Mouse (Mus musculus) stomach, embryonic 14.5 days (tissue): ENCODE results near the gene Snai1. TPM values are rescaled to one million over a fixed set of nuclear protein-coding genes. Genes with fewer than 3 reads are reported as not detected.

Experiments
- ATAC-seq: fragments of 200-750 bp; cut with Nextera tagmentation; 2 replicates; pipeline ENCODE4 v1.8.0; 2017; ENCODE audit warnings: low read depth, moderate TSS enrichment; ENCODE audit not compliant: insufficient number of reproducible peaks, insufficient read depth, low FRiP score
- H3K27ac ChIP-seq: fragments of 300-500 bp; sonication (generic); 2 replicates; pipeline ENCODE4 v1.5.1; 2014; ENCODE audit warnings: mild to moderate bottlenecking, low read length, moderate library complexity, mixed read lengths
- H3K27me3 ChIP-seq: fragments of 300-500 bp; sonication (generic); 2 replicates; pipeline ENCODE4 v1.6.1; 2014; ENCODE audit warnings: low read length, control low read depth, mixed read lengths; ENCODE audit not compliant: control insufficient read depth, insufficient read depth
- H3K36me3 ChIP-seq: fragments of 300-500 bp; sonication (generic); 2 replicates; pipeline ENCODE4 v1.6.1; 2014; ENCODE audit warnings: mild to moderate bottlenecking, control low read depth, low read length, moderate library complexity, mixed read lengths; ENCODE audit not compliant: control insufficient read depth, insufficient read depth
- H3K4me1 ChIP-seq: fragments of 300-500 bp; sonication (generic); 2 replicates; pipeline ENCODE4 v1.6.1; 2014; ENCODE audit warnings: low read length, control low read depth, mixed read lengths; ENCODE audit not compliant: control insufficient read depth, insufficient read depth
- H3K4me2 ChIP-seq: fragments of 300-500 bp; sonication (generic); replicated peaks from 2 replicates; pipeline ENCODE4 v1.6.1; 2014; ENCODE audit warnings: low read depth, low read length, control low read depth
- H3K4me3 ChIP-seq: fragments of 300-500 bp; sonication (generic); 2 replicates; pipeline ENCODE4 v1.5.1; 2014; ENCODE audit warnings: low read depth, low read length, control low read depth
- H3K9ac ChIP-seq: fragments of 300-500 bp; sonication (generic); replicated peaks from 2 replicates; pipeline ENCODE4 v1.6.1; 2014; ENCODE audit warnings: low read depth, mild to moderate bottlenecking, control low read depth, low read length, moderate library complexity, mixed read lengths
- H3K9me3 ChIP-seq: fragments of 300-500 bp; sonication (generic); 2 replicates; pipeline ENCODE4 v1.6.1; 2016; ENCODE audit warnings: low read depth, low read length, control low read depth; ENCODE audit not compliant: control insufficient read depth
- WGBS: fragments of 180-500 bp; shearing (Covaris S2); extraction: QIAGEN DNeasy Blood & Tissue Kit; methylation state at CpG from one replicate; pipeline ENCODE4 v1.1.7; 2014; 5-methylcytosine and 5-hydroxymethylcytosine counted together
- polyA plus RNA-seq: library from polyadenylated mRNA; unstranded; fragments of >200 nt; fragmentation: Nextera tagmentation; extraction: Ambion mirVana; gene quantifications from 2 replicates; pipeline ENCODE4 v1.2.1, GENCODE M21; 2014

The Snai1 gene
- polyA plus RNA-seq, 1 experiment from 2014 or later = 11.6 TPM

DNA sequence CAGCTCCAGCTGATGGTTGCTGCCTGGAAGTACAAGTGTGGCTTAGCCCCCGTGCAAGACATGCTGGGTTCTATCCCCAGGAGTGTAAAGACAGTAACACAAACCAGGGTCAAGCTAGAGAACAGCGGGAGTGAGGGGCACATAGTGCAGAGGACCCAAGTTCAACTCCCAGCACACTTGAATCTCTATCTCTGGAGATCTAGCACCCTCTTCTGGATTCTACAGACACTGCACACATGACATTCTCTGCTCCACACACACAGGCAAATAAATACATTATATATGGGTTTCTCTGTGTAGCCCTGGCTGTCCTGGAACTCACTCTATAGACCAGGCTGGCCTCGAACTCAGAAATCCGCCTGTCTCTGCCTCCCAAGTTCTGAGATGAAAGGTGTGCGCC, 25.0 kb upstream of the Snai1 start:
- Histone ChIP-seq H3K36me3 (peaks cover 83% of the 10 kb centered on the region), H3K27me3 (no peaks in the 10 kb centered on the region), H3K27ac (no peak overlapping the region), H3K4me3 (no peak overlapping the region), H3K4me2 (no peak overlapping the region), H3K4me1 (no peaks in the 10 kb centered on the region), H3K9me3 (no peaks in the 10 kb centered on the region), H3K9ac (no peak overlapping the region)
- WGBS = 91% methylated on average over 5 of the region's 5 CpGs
- ATAC-seq = no peak

DNA sequence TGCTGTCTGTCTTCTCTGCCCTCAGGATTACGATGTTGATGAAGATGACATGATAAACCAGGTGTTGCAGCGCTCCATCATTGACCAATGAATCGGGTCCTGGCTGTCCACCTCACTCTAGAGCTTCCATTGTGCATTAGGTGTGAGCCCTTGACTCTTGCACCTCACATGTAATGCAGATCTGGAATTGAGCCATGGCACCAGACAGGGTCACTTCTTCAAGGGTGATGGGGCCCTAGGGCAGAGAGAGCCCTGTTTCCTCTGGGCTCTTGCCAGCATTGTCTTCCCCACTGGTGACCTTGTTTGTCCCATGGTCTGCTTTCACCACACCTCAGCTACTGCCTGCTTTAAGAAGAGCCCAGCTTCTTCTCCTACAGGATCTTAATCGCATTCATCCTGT, 23.4 kb upstream of the Snai1 start:
- Histone ChIP-seq H3K4me2 (no peak overlapping the region), H3K9me3 (no peaks in the 10 kb centered on the region), H3K27ac (no peak overlapping the region), H3K4me3 (no peak overlapping the region), H3K4me1 (no peaks in the 10 kb centered on the region), H3K27me3 (no peaks in the 10 kb centered on the region), H3K36me3 (peaks cover 74% of the 10 kb centered on the region), H3K9ac (no peak overlapping the region)
- WGBS = 96% methylated on average over 4 of the region's 4 CpGs
- no peak for ATAC-seq

DNA sequence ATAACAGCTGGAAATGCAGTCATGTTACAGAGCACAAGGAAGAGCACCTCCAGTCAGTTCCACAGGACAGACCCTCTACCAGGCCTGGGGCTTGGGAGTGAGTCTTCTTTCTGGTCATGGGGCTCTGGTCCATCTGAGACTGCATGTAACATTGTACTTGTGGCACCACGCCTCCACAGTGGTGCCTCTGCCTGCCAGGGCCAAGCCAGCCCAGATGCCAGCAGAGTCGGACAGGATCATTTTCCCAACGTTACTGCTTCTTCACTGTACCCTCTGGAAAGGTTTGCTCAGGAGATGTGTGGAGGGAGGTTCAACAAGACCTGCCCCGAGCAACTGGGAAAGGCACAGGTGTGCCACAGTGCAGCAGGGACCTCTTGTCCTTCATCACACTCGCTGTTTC, 22.3 kb upstream of the Snai1 start:
- WGBS = 88% methylated on average over 5 of the region's 5 CpGs

DNA sequence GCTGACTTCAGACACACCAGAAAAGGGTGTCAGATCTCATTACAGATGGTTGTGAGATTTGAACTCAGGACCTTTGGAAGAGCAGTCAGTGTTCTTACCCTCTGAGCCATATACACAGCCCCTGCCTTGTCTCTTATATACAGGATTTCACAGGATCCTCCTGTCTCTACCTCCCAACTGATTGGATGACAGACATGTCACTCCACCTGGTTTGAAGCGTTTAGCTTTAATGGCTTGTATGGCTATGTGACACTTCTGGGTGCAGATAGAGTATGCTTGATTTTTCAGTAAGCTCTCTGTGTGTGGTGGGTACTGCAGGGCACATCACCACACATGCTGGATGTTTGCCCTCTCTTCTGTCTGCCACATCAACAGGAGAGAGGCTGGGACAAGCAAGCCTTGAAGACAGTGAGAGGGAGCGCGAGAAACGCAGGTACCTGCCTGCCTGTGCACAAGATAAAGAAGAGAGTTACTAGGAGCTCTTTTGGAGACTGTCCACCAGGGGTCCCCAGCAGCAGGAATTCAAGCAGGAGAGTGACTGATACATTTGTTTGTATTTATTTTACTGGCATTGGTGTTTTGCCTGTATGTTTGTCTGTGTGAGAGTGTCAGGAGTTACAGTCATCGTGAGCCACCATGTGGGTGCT, 18.3 kb upstream of the Snai1 start:
- no peaks in the 10 kb centered on the region for H3K27me3 ChIP-seq
- no peak overlapping the region for H3K9ac ChIP-seq

More for the DNA sequence above, 22.3 kb upstream of the Snai1 start:
- Histone ChIP-seq H3K9me3 (no peaks in the 10 kb centered on the region), H3K36me3 (peaks cover 65% of the 10 kb centered on the region), H3K27ac (no peak overlapping the region), H3K4me3 (no peak overlapping the region), H3K4me1 (no peaks in the 10 kb centered on the region), H3K9ac (no peak overlapping the region), H3K4me2 (no peak overlapping the region), H3K27me3 (no peaks in the 10 kb centered on the region)
- ATAC-seq = no peak

DNA sequence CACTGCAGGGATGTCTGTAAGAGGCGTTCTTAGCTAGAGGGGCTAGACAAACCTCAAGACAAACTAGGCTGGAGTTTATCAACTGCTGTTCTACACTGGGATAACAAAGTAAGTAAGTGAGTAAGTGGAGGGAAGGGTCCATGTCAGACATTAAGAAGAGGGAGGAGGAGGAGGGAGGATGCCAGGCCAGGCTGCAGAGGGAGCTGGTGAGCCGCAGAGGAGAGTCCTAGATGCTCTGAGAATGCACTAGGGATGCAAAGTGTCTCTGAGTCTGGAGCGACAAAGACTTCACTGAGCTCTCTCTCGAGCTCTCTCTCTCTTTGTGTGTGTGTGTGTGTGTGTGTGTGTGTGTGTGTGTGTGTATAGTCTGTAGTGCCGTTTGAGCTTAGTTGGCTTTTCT, 9.7 kb upstream of the Snai1 start:
- 11% methylated on average over 5 of the region's 5 CpGs for WGBS
- Histone ChIP-seq H3K4me3 (no peak overlapping the region), H3K9ac (no peak overlapping the region), H3K9me3 (no peaks in the 10 kb centered on the region), H3K4me1 (no peaks in the 10 kb centered on the region), H3K36me3 (no peaks in the 10 kb centered on the region), H3K27me3 (no peaks in the 10 kb centered on the region), H3K4me2 (no peak overlapping the region), H3K27ac (no peak overlapping the region)
- no peak for ATAC-seq

More for the DNA sequence above, 18.3 kb upstream of the Snai1 start:
- H3K27ac ChIP-seq = no peak overlapping the region
- H3K36me3 ChIP-seq = peaks cover 32% of the 10 kb centered on the region
- 79% methylated on average over 5 of the region's 5 CpGs for WGBS
- H3K4me3 ChIP-seq = no peak overlapping the region
- H3K4me1 ChIP-seq = no peaks in the 10 kb centered on the region
- ATAC-seq = no peak
- H3K9me3 ChIP-seq = no peaks in the 10 kb centered on the region
- H3K4me2 ChIP-seq = no peak overlapping the region

DNA sequence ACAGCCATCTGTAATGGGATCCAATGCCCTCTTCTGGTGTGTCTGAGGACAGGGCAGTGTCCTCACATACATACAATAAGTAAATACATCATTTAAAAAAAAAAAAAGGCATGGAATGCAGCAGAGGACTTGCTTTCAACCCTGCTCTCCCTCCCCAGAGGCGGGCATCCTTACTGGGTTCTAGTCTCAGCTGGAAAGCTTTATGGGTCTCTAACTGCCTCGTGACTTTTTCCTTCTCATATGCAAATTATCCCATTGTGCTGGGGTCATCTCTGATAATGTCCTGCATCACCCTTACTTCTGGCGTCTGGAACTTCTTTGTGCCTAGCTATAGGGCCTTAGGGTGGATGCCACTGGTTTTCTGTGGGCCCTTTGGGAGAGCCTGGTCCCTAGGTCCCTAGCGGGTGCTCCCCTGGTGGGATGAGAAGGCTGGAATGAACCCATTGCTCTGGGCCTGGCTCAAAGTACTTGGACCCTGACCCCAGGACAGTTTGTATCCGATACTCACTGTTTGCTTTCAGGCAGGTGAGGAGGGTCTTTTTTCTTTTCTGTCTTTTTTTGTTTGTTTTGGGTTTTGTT, 8.0 kb upstream of the Snai1 start:
- H3K27me3 ChIP-seq = no peaks in the 10 kb centered on the region
- no peak overlapping the region for H3K4me2 ChIP-seq
- H3K9me3 ChIP-seq = no peaks in the 10 kb centered on the region
- H3K4me3 ChIP-seq = no peak overlapping the region
- no peaks in the 10 kb centered on the region for H3K36me3 ChIP-seq
- no peaks in the 10 kb centered on the region for H3K4me1 ChIP-seq
- no peak overlapping the region for H3K9ac ChIP-seq
- 51% methylated on average over 5 of the region's 5 CpGs for WGBS
- no peak overlapping the region for H3K27ac ChIP-seq
- no peak for ATAC-seq

DNA sequence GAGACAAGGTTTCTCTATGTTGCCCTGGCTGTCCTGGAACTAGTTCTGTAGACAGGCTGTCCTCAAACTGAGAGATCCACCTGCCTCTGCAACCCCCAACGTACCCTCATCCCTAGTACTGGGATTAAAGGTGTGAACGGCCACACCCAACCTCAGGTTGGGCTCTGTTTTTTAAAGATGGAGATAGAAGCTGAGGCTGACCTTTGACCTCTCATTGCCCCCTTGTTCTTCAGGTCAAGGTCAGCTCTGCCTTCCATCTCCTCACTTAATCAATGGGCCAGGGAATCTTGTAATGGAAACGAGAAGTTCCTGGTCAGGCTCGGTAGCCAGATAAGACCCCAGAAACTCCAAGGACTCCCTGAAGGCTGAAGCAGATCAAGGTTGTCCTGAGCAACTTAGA, 7.5 kb upstream of the Snai1 start:
- no peaks in the 10 kb centered on the region for H3K4me1 ChIP-seq
- WGBS = 78% methylated on average over 4 of the region's 4 CpGs

DNA sequence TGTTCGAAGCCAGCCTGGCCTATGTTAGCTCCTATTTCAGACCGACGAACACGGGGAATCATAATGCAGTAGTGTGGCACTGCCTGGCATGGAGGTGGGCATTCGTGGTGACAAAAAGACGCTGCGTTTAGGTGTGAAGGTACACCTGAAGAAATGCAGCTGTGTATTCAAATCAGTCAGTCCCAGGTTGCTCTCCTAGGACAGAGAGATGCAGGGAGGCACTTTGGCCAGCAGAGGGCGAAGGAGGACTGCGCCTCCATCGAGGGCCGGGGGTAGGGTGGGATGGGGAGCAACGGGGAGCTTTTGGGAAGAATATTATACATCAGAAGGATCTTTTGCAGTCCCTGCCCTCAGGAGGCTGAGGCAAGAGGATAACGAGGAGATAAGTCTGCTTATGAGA, 5.9 kb upstream of the Snai1 start:
- Histone ChIP-seq H3K27ac (no peak overlapping the region), H3K4me3 (no peak overlapping the region), H3K9me3 (no peaks in the 10 kb centered on the region), H3K4me1 (no peaks in the 10 kb centered on the region), H3K27me3 (peaks cover 4% of the 10 kb centered on the region; the same call in 1 of the 2 replicates), H3K36me3 (no peaks in the 10 kb centered on the region), H3K4me2 (no peak overlapping the region), H3K9ac (no peak overlapping the region)
- WGBS = 18% methylated on average over 13 of the region's 13 CpGs
- ATAC-seq = no peak

More for the DNA sequence above, 7.5 kb upstream of the Snai1 start:
- Histone ChIP-seq H3K4me3 (no peak overlapping the region), H3K9ac (no peak overlapping the region), H3K27ac (no peak overlapping the region), H3K9me3 (no peaks in the 10 kb centered on the region), H3K27me3 (no peaks in the 10 kb centered on the region), H3K4me2 (no peak overlapping the region), H3K36me3 (no peaks in the 10 kb centered on the region)
- ATAC-seq = no peak

DNA sequence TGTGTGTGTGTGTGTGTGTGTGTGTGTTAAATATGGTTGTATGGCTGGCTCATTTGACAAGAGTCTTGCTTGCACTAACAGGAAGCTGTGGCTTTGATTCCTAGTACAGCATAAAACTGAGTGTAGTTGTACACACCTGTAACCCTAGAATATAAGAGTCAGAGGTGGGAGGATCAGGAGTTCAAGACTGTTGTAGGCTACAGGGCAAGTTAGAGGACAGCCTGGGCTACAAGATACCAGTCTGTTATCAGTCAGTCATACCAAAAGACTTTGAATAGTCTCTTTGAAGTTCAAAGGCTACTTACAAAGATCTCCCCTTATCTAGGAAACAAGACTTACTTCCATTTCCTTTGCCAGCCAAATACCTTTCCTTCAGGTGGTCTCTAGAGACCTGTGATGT, 4.1 kb upstream of the Snai1 start:
- Histone ChIP-seq H3K4me2 (no peak overlapping the region), H3K9me3 (no peaks in the 10 kb centered on the region), H3K27ac (no peak overlapping the region), H3K9ac (no peak overlapping the region), H3K4me1 (0 out of 2 replicates have a peak, but pooled peaks cover 5% of the 10 kb centered on the region), H3K27me3 (peaks cover 8% of the 10 kb centered on the region), H3K36me3 (no peaks in the 10 kb centered on the region), H3K4me3 (no peak overlapping the region)
- ATAC-seq = no peak
